Mouse (Mus musculus) MN1 (cell line): ENCODE measurements around the gene Rnf114.

Source experiments
- DNase-seq: peaks from one replicate; pipeline ENCODE4 v3.0.0-alpha.2; 2016; ENCODE audit warnings: low spot score

Gene Rnf114

GRCm38 (mm10) chr2:167475596-167475995, 16.8 kb upstream of the Rnf114 start:
- DNase-seq = no peak

GRCm38 (mm10) chr2:167476200-167476688, 16.2 kb upstream of the Rnf114 start:
- DNase-seq = peak; percentile 92

GRCm38 (mm10) chr2:167476762-167477161, 15.7 kb upstream of the Rnf114 start:
- DNase-seq = no peak

GRCm38 (mm10) chr2:167478128-167478527, 14.3 kb upstream of the Rnf114 start:
- DNase-seq = no peak

GRCm38 (mm10) chr2:167479501-167479900, 12.9 kb upstream of the Rnf114 start:
- DNase-seq = no peak

GRCm38 (mm10) chr2:167482681-167483080, 9.8 kb upstream of the Rnf114 start:
- no peak for DNase-seq

GRCm38 (mm10) chr2:167483081-167483826, 9.2 kb upstream of the Rnf114 start:
- DNase-seq = no peak

- no peak for DNase-seq
These were observed 8.5 kb upstream of the Rnf114 start for GRCm38 (mm10) chr2:167483827-167484410.

GRCm38 (mm10) chr2:167484932-167485331, 7.5 kb upstream of the Rnf114 start:
- DNase-seq = no peak

- peak; percentile 95 for DNase-seq
These were observed 6.7 kb upstream of the Rnf114 start for GRCm38 (mm10) chr2:167485501-167486377.

- no peak for DNase-seq
These were observed 5.9 kb upstream of the Rnf114 start for GRCm38 (mm10) chr2:167486573-167486972.

GRCm38 (mm10) chr2:167487551-167487950, 4.9 kb upstream of the Rnf114 start:
- DNase-seq = no peak

GRCm38 (mm10) chr2:167487994-167488393, 4.5 kb upstream of the Rnf114 start:
- DNase-seq = no peak

- peak; percentile 78 for DNase-seq
These were observed 1.5 kb upstream of the Rnf114 start for GRCm38 (mm10) chr2:167490813-167491525.

- DNase-seq = peak; percentile 92
These were observed 530 bp downstream of the Rnf114 start, which contains the start of gene Spata2 for GRCm38 (mm10) chr2:167492713-167493636. Spata2 (minus strand) TSS chr2:167492887.

- DNase-seq = no peak
These were observed 4.0 kb downstream of the Rnf114 start for GRCm38 (mm10) chr2:167496437-167496836.

- no peak for DNase-seq
These were observed 4.8 kb downstream of the Rnf114 start for GRCm38 (mm10) chr2:167497272-167497671.

- no peak for DNase-seq
These were observed 10.3 kb downstream of the Rnf114 start for GRCm38 (mm10) chr2:167502554-167503252.

- DNase-seq = peak; percentile 88
These were observed 10.9 kb downstream of the Rnf114 start for GRCm38 (mm10) chr2:167503253-167503895.
